In the genomic region with DNA sequence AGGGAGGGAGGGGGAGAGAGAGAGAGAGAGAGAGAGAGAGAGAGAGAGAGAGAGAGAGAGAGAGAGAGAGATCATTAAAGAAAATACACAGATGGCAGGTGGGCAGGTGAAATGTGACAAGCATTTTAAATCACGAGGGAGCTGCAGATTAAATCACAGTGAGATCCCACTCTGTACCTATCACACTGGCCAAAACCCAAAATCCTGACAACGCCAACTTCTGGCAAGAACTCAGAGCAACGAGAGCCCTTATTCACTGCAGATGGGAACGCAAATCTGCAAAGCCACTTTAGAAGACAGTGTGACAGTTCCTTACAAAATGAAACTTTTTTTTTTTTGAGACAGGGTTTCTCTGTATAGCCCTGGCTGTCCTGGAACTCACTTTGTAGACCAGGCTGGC, we compare ENCODE assay signal across 14 mouse cellular contexts. TPM values are rescaled to one million over a fixed set of nuclear protein-coding genes. Genes with fewer than 3 reads are reported as not detected.
DNase-seq lines count a peak whose midpoint lies in the region; TF ChIP-seq lines count a peak whose summit lies in the region.
"Had no signal": no experiment of that assay in that cellular context is flagged by ENCODE, and none has a peak within 500 bp of the region (broad histone marks: within the 10 kb centered on the region; RNA-seq: fewer than 3 reads in every experiment).

No protein-coding gene starts in this region.

- intact Hi-C loops in heart, postnatal 10 days (cut with DNase I) = no loop called here

- no peak for TF ChIP-seq CTCF in brain, embryonic 14.5 days (IDR thresholded peaks at IDR 0.05; ENCODE audit: borderline replicate concordance, extremely low read depth, insufficient read depth, insufficient read length)

- peak; percentile 83 for DNase-seq in heart, adult 11 months
- no peak for DNase-seq in heart, postnatal 10 days
- peak; percentile 83 for DNase-seq in brain, embryonic 14.5 days (ENCODE audit: low read depth)
- peak; percentile 58 to 79 for DNase-seq in frontal cortex, adult 2 months (ENCODE audit: extremely low spot score in 1 of 2, low spot score in 1 of 2)
- peak; percentile 18 for DNase-seq in right cerebral cortex, postnatal 14 days
- no peak for DNase-seq in spleen, adult 18-20 months
- DNase-seq in ovary, adult 18-20 months (ENCODE audit: low spot score) = no peak
- DNase-seq: B cell, adult 2 months; cerebellum, adult 9-10 months; heart, postnatal 4 days; kidney, adult 9 months; kidney, postnatal 25 days; liver, postnatal 0 days; lung, postnatal 10 days had no signal

- no peak for TF ChIP-seq POLR2A in brain, embryonic 14.5 days (IDR thresholded peaks at IDR 0.05; ENCODE audit: borderline replicate concordance, extremely low read depth, insufficient read depth, insufficient read length, poor library complexity, severe bottlenecking)

RNA-seq across cellular contexts. Expression of a gene that starts 35.7 kb away (rescaled TPM):
- total RNA-seq in heart, postnatal 10 days (2021) = 10 to 100 TPM; 12.9 to 13.5 TPM
- 10.1 and 10.8 TPM in 2 replicates for polyA plus RNA-seq in brain, embryonic 14.5 days (2012; rRNA removed)
- 7.1 and 8.6 TPM in 2 replicates for polyA plus RNA-seq in frontal cortex, adult 2 months (2012; rRNA removed)

Comparison
In these comparisons a context has a peak if more than half of its experiments do, and no peak if none do; other contexts are left out.
1. DNase-seq: peak in heart, adult 11 months (single experiment), brain, embryonic 14.5 days (single experiment), frontal cortex, adult 2 months (2 of 2) and right cerebral cortex, postnatal 14 days (single experiment); none in heart, postnatal 10 days (0 of 2), spleen, adult 18-20 months (0 of 2) and ovary, adult 18-20 months (single experiment).